In the genomic region with DNA sequence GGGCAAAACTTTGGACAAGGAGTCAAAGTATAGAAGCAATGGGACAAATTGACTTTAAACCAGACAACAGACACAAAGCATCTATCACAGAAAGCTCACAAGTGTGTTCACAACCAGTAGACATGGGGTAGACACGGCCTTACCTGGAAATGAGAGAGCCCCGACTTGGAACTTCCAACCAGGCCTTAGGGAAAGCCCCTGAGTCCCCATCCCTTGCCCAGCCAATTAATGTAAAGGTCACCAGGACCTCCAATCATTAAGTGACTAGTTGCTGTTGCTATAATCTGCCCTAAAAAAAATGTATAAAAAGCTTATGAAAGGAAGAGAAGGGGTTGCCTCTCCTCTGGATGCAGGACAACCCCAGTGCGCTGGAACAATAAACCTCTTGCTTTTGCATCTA, we compare ENCODE assay signal across 17 mouse cellular contexts.
"Had no signal": no experiment of that assay in that cellular context is flagged by ENCODE, and none has a peak within 500 bp of the region (broad histone marks: within the 10 kb centered on the region; RNA-seq: fewer than 3 reads in every experiment).

No protein-coding gene starts in this region.

- H3K27me3 ChIP-seq: lung, embryonic 15.5 days; megakaryocyte, embryonic 14.5 days; midbrain, embryonic 13.5 days; midbrain, embryonic 15.5 days; neural tube, embryonic 12.5 days had no signal

- H3K4me1 ChIP-seq: lung, embryonic 15.5 days; megakaryocyte, embryonic 14.5 days; midbrain, embryonic 13.5 days; midbrain, embryonic 15.5 days; neural tube, embryonic 12.5 days had no signal

- H3K27ac ChIP-seq: lung, embryonic 15.5 days; macrophage; midbrain, embryonic 13.5 days; midbrain, embryonic 15.5 days; neural tube, embryonic 12.5 days had no signal

- H3K4me3 ChIP-seq: lung, embryonic 15.5 days; megakaryocyte, embryonic 14.5 days; midbrain, embryonic 13.5 days; midbrain, embryonic 15.5 days; neural tube, embryonic 12.5 days had no signal

- H3K4me2 ChIP-seq: lung, embryonic 15.5 days; midbrain, embryonic 11.5 days; midbrain, embryonic 13.5 days; midbrain, embryonic 15.5 days; neural tube, embryonic 12.5 days had no signal

- H3K9ac ChIP-seq: liver, postnatal 0 days; lung, embryonic 15.5 days; midbrain, embryonic 13.5 days; midbrain, embryonic 15.5 days; neural tube, embryonic 12.5 days had no signal

- ATAC-seq: liver, postnatal 0 days; lung, postnatal 0 days; midbrain, embryonic 13.5 days; midbrain, embryonic 15.5 days had no signal

- H3K9me3 ChIP-seq: lung, embryonic 15.5 days; megakaryocyte, embryonic 14.5 days; midbrain, embryonic 13.5 days; midbrain, embryonic 15.5 days; neural tube, embryonic 12.5 days had no signal

- H3K36me3 ChIP-seq: lung, embryonic 15.5 days; midbrain, embryonic 13.5 days; midbrain, embryonic 15.5 days; neural tube, embryonic 12.5 days had no signal

- DNase-seq: liver, postnatal 0 days; lung, adult 2 months; lung, postnatal 14 days; lung, postnatal 36 days; right cerebral cortex, postnatal 14 days; spleen, adult 18-20 months; thymus, adult 18-20 months; thymus, postnatal 14 days; thymus, postnatal 36 days had no signal
